In genomic region chr4:100759603-100760002, GRCm38 (mm10) we compare ENCODE assay signal across 18 mouse cellular contexts.
"Had no signal": no experiment of that assay in that cellular context is flagged by ENCODE, and none has a peak within 500 bp of the region (broad histone marks: within the 10 kb centered on the region; RNA-seq: fewer than 3 reads in every experiment).

No protein-coding gene starts in this region.

- H3K27me3 ChIP-seq: midbrain, embryonic 12.5 days; neural tube, embryonic 13.5 days; neural tube, embryonic 15.5 days had no signal

- H3K9ac ChIP-seq: liver, embryonic 14.5 days; midbrain, embryonic 12.5 days; neural tube, embryonic 13.5 days; neural tube, embryonic 15.5 days had no signal

- H3K36me3 ChIP-seq: midbrain, embryonic 10.5 days; midbrain, embryonic 12.5 days; neural tube, embryonic 13.5 days; neural tube, embryonic 15.5 days had no signal

- H3K27ac ChIP-seq: liver, embryonic 14.5 days; midbrain, embryonic 10.5 days; midbrain, embryonic 12.5 days; neural tube, embryonic 13.5 days; neural tube, embryonic 15.5 days had no signal

- H3K4me2 ChIP-seq: midbrain, embryonic 12.5 days; neural tube, embryonic 13.5 days; neural tube, embryonic 15.5 days had no signal

- H3K4me3 ChIP-seq: midbrain, embryonic 10.5 days; midbrain, embryonic 12.5 days; myocyte; neural tube, embryonic 13.5 days; neural tube, embryonic 15.5 days had no signal

- DNase-seq: lung, adult 2 months; lung, postnatal 14 days; midbrain, embryonic 14.5 days; retina, postnatal 1 day; right cerebral cortex, adult 18-20 months; right cerebral cortex, postnatal 25 days; right cerebral cortex, postnatal 4 days; spleen, adult 18-20 months; thymus, adult 18-20 months; thymus, postnatal 14 days; thymus, postnatal 36 days had no signal

- ATAC-seq: midbrain, embryonic 16.5 days had no signal

- H3K9me3 ChIP-seq: midbrain, embryonic 10.5 days; midbrain, embryonic 12.5 days; neural tube, embryonic 13.5 days; neural tube, embryonic 15.5 days had no signal

- H3K4me1 ChIP-seq: midbrain, embryonic 10.5 days; midbrain, embryonic 12.5 days; neural tube, embryonic 13.5 days; neural tube, embryonic 15.5 days had no signal
